Mouse (Mus musculus) MN1 (cell line): Measurements from ENCODE around the gene Olfr827.

ENCODE experiments used
- DNase-seq: peaks from one replicate; pipeline ENCODE4 v3.0.0-alpha.2; 2016; ENCODE audit warnings: low spot score

Olfr827 gene

GRCm38 (mm10) chr10:130214303-130214702 lies at the start of gene Olfr827:
Gene Olfr827, minus strand, starts transcription at chr10:130214403.
- no peak for DNase-seq

- DNase-seq = no peak
Observed at GRCm38 (mm10) chr10:130263203-130263602, 49.0 kb upstream of the Olfr827 start.

GRCm38 (mm10) chr10:130259483-130259882 lies 45.3 kb upstream of the Olfr827 start:
- DNase-seq = no peak

- DNase-seq = no peak
Observed at GRCm38 (mm10) chr10:130244271-130244670, 30.1 kb upstream of the Olfr827 start.

- DNase-seq = no peak
Observed at GRCm38 (mm10) chr10:130238318-130239209, 24.4 kb upstream of the Olfr827 start.

GRCm38 (mm10) chr10:130234576-130234975 lies 20.4 kb upstream of the Olfr827 start:
- no peak for DNase-seq

- DNase-seq = no peak
Observed at GRCm38 (mm10) chr10:130232117-130232516, 17.9 kb upstream of the Olfr827 start.

GRCm38 (mm10) chr10:130229584-130229983 lies 15.4 kb upstream of the Olfr827 start:
- DNase-seq = no peak

- DNase-seq = peak; percentile 63
Observed at GRCm38 (mm10) chr10:130228246-130228645, 14.0 kb upstream of the Olfr827 start.

GRCm38 (mm10) chr10:130225034-130225433 lies 10.8 kb upstream of the Olfr827 start:
- DNase-seq = no peak

- no peak for DNase-seq
Observed at GRCm38 (mm10) chr10:130184086-130184485, 30.1 kb downstream of the Olfr827 start, which contains the start of gene Olfr826. Gene Olfr826, minus strand, starts transcription at chr10:130184186.

- DNase-seq = no peak
Observed at GRCm38 (mm10) chr10:130166666-130167065, 47.5 kb downstream of the Olfr827 start, which contains the start of gene Olfr825. Gene Olfr825, minus strand, starts transcription at chr10:130166766.

GRCm38 (mm10) chr10:130165196-130165595 lies 49.0 kb downstream of the Olfr827 start:
- no peak for DNase-seq
